Mouse (Mus musculus): Measurements from ENCODE around the gene Wdr83os. TPM values are rescaled to one million over a fixed set of nuclear protein-coding genes. Genes with fewer than 3 reads are reported as not detected.

The Wdr83os gene
- polyA plus RNA-seq, 1 experiment from 2014 or later = 135 TPM

DNA sequence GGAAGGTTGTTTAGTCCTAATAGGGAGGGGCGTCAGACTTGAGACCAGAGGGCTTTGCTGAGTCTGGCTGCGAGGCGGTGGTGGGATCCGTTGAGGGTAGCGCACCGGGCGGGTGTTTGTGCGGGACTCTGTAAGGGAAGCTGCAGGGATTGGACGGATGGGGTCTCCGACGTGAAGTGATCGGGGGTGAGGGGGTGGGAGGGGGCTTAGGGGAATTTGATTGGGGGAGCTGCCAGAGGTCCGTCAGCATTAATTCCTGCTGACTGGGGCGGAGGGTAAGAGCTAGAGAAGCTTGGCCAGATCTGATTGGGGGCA is 43.2 kb upstream of the Wdr83os start:
- Histone ChIP-seq H3K4me2 (peak overlapping the region; percentile 64), H3K36me3 (ENCODE audit: control insufficient read depth, insufficient read depth, low read length) (peaks cover 10% of the 10 kb centered on the region; the same call in 1 of the 2 replicates), H3K9ac (ENCODE audit: low read length) (peak overlapping the region; percentile 76), H3K9me3 (ENCODE audit: control insufficient read depth, low read length) (no peaks in the 10 kb centered on the region), H3K27me3 (ENCODE audit: control insufficient read depth, insufficient read depth, low read length) (no peaks in the 10 kb centered on the region), H3K4me1 (ENCODE audit: control insufficient read depth, insufficient read depth, low read length) (peaks cover 21% of the 10 kb centered on the region), H3K27ac (ENCODE audit: low read depth, low read length) (peak overlapping the region; percentile 99), H3K4me3 (ENCODE audit: low read depth, low read length) (peak overlapping the region; percentile 80)
- DNase-seq (ENCODE audit: low spot score, missing footprints) = no peak
- under 1% methylated on average over 14 of the region's 14 CpGs for WGBS
- ATAC-seq (ENCODE audit: low FRiP score) = peak; percentile 75

DNA sequence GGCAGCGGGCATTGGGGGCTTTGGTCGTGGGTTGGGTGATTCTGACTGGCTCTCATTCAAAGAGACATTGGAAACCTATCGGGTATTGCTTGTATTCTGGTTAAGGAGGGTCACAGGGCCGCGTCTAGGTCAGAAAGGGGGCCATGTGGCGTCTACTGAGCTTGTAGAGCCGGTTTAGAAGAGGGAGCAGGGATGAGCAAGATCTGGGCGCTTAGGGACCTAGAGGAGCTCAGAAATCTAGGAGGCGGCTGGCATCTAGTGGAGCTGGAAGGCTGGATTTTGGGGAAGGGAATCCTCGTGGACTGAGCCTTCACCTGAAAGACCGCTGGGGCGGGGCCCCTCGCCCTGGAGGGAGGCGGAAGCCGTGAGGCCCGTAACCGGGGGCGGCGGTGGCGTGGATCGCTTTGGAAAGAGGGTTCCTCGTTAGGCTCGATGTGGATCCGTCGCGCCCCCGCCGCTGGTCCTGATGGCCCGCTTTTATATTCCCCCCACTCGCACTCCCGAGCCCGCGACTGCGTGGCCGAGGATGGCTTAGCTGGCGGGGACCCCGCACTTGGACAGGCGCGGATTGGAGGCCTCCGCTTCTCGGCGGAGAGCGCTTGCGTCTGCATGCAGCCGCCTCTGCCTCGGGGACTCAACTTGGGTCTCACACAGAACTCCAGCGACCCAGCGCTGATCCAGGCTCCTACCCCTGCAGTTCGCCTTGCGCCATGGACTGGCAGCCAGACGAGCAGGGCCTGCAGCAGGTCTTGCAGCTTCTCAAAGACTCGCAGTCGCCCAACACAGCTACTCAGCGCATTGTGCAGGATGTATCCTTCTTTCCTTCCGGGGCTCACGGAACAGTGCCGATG is 42.6 kb upstream of the Wdr83os start:
- Histone ChIP-seq H3K4me2 (peak overlapping the region; percentile 64), H3K9me3 (ENCODE audit: control insufficient read depth, low read length) (no peaks in the 10 kb centered on the region), H3K27me3 (ENCODE audit: control insufficient read depth, insufficient read depth, low read length) (no peaks in the 10 kb centered on the region), H3K4me3 (ENCODE audit: low read depth, low read length) (peak overlapping the region; percentile 80), H3K4me1 (ENCODE audit: control insufficient read depth, insufficient read depth, low read length) (peaks cover 21% of the 10 kb centered on the region), H3K36me3 (ENCODE audit: control insufficient read depth, insufficient read depth, low read length) (peaks cover 11% of the 10 kb centered on the region; the same call in 1 of the 2 replicates), H3K9ac (ENCODE audit: low read length) (peak overlapping the region; percentile 76), H3K27ac (ENCODE audit: low read depth, low read length) (peak overlapping the region; percentile 99)
- ATAC-seq (ENCODE audit: low FRiP score) (peak; percentile 20), DNase-seq (ENCODE audit: low spot score, missing footprints) (peak; percentile 95)
- 1% methylated on average over 56 of the region's 57 CpGs for WGBS

DNA sequence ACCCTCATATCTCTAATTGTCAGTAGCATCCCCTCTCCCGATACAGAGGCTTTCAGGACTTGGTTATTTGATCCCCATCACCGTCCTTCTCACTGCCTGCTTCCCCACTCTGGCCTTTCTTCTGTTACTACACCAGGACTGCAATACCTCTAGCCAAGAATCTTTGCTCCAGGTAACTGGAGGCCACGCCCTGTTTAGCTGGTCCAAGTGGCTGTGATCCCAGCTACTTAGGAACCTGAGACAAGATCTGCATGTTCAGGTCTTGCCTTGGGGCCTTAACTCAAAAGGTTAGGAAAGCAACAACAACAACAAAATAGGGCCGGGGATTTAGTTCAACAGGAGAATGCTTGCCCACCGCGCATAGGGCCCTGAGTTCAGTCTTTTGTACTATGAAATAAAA is 36.9 kb upstream of the Wdr83os start:
- Histone ChIP-seq H3K27me3 (ENCODE audit: control insufficient read depth, insufficient read depth, low read length) (no peaks in the 10 kb centered on the region), H3K9me3 (ENCODE audit: control insufficient read depth, low read length) (no peaks in the 10 kb centered on the region), H3K4me3 (ENCODE audit: low read depth, low read length) (no peak overlapping the region), H3K36me3 (ENCODE audit: control insufficient read depth, insufficient read depth, low read length) (peaks cover 23% of the 10 kb centered on the region; the same call in 1 of the 2 replicates), H3K4me2 (no peak overlapping the region), H3K9ac (ENCODE audit: low read length) (no peak overlapping the region), H3K27ac (ENCODE audit: low read depth, low read length) (no peak overlapping the region), H3K4me1 (ENCODE audit: control insufficient read depth, insufficient read depth, low read length) (peaks cover 4% of the 10 kb centered on the region)
- no peak for ATAC-seq (ENCODE audit: low FRiP score)
- WGBS = 90% methylated on average over 6 of the region's 6 CpGs
- no peak for DNase-seq (ENCODE audit: low spot score, missing footprints)

GRCm38 (mm10) chr8:85057367-85057766 is 23.2 kb upstream of the Wdr83os start:
- Histone ChIP-seq H3K36me3 (ENCODE audit: control insufficient read depth, insufficient read depth, low read length) (peaks cover 27% of the 10 kb centered on the region), H3K27ac (ENCODE audit: low read depth, low read length) (no peak overlapping the region)

DNA sequence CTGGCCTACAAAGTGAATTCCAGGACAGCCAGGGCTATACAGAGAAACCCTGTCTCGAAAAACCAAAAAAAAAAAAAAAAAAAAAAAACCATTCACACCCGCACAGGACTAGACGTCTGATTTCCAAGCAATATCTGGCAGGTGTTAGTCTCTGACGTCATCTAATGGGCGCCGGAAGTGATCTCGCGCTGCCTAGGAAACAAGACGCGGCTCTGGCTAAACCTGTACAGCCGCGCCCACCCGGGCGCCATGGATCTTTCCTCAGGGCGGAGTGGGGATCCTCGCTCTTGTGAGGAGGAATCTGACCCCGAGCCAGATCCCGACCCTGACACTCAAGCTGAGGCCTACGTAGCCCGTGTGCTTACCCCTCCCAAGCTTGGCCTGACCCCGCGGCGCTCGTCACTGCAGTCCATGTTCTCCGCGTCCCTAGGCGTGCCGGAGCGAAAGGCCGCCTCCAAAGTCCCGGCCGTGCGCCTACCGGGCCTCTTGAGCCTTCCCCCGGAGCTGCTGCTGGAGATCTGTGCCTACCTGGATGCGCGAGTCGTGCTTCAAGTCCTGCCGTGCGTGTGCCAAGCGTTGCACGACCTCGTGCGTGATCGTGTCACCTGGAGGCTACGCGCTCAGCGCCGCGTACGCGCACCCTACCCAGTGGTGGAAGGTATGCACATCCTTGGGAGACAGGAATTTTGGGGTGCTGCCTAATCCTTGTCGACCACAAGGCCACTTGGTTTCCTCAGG is 20.5 kb upstream of the Wdr83os start, which contains the start of gene Fbxw9:
Fbxw9 (plus strand) TSS at position 177 of the 738 bp plus-strand sequence.
- H3K27ac ChIP-seq (ENCODE audit: low read depth, low read length) = no peak within 1 kb of the TSS
- no peaks in the 10 kb centered on the region for H3K9me3 ChIP-seq (ENCODE audit: control insufficient read depth, low read length)
- H3K4me3 ChIP-seq (ENCODE audit: low read depth, low read length) = peak within 1 kb of the TSS; percentile 82
- peaks cover 8% of the 10 kb centered on the region; the same call in 1 of the 2 replicates for H3K36me3 ChIP-seq (ENCODE audit: control insufficient read depth, insufficient read depth, low read length)
- ATAC-seq (ENCODE audit: low FRiP score) = peak; percentile 92
- peak; percentile 99 for DNase-seq (ENCODE audit: low spot score, missing footprints)
- peaks cover 6% of the 10 kb centered on the region; the same call in 1 of the 2 replicates for H3K4me1 ChIP-seq (ENCODE audit: control insufficient read depth, insufficient read depth, low read length)
- peak within 1 kb of the TSS; percentile 97 for H3K4me2 ChIP-seq
- H3K9ac ChIP-seq (ENCODE audit: low read length) = peak within 1 kb of the TSS; percentile 80
- no peaks in the 10 kb centered on the region for H3K27me3 ChIP-seq (ENCODE audit: control insufficient read depth, insufficient read depth, low read length)
- WGBS = under 1% methylated on average over 52 of the region's 53 CpGs

More at GRCm38 (mm10) chr8:85057367-85057766, 23.2 kb upstream of the Wdr83os start:
- Histone ChIP-seq H3K9ac (ENCODE audit: low read length) (no peak overlapping the region), H3K4me2 (no peak overlapping the region), H3K4me3 (ENCODE audit: low read depth, low read length) (no peak overlapping the region), H3K9me3 (ENCODE audit: control insufficient read depth, low read length) (no peaks in the 10 kb centered on the region), H3K4me1 (ENCODE audit: control insufficient read depth, insufficient read depth, low read length) (peaks cover 6% of the 10 kb centered on the region; the same call in 1 of the 2 replicates), H3K27me3 (ENCODE audit: control insufficient read depth, insufficient read depth, low read length) (no peaks in the 10 kb centered on the region)
- DNase-seq (ENCODE audit: low spot score, missing footprints) (no peak), ATAC-seq (ENCODE audit: low FRiP score) (no peak)
- WGBS = 82% methylated on average over 7 of the region's 7 CpGs

DNA sequence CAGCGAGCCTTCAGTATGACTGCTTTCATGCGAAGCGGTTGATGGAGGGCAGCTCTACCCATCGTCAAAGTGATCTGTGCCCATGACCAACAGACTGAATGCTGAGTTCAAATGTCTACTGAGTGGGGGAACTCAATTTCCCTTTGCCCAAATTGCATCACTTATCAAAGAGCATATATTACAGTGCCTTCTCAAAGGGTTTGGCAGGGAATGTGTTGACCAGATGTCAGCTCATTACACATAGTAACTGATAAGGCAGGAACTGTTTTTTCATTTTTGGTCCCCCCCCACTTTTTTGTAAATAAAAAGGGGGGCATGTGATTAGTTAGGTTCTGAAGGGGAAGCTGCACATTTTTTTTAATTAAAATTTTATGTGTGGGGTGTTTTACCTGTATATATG is 17.9 kb upstream of the Wdr83os start:
- no peak for ATAC-seq (ENCODE audit: low FRiP score)
- no peaks in the 10 kb centered on the region for H3K36me3 ChIP-seq (ENCODE audit: control insufficient read depth, insufficient read depth, low read length)

DNA sequence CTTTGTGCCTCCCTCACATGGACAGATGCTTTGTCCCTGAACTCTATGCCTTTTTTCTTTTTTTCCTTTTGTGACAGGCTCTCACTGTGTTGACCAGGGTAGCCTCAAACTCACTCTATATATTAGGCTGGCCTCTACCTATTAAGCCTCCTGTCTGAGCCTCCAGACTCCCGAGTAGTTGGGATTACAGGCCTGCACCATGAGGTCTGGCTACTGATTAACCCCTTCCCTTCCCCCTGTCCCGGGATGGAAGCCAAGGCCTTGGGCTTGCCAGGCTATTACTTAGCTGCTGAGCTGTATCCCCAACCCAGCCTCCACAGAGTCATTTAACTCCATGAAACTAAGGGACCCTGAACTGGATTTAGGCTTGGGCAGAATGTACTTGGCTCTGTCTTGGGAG is 15.3 kb upstream of the Wdr83os start:
- DNase-seq (ENCODE audit: low spot score, missing footprints) (no peak), ATAC-seq (ENCODE audit: low FRiP score) (no peak)
- WGBS = 33% methylated on average over 2 of the region's 2 CpGs
- Histone ChIP-seq H3K9me3 (ENCODE audit: control insufficient read depth, low read length) (no peaks in the 10 kb centered on the region), H3K4me1 (ENCODE audit: control insufficient read depth, insufficient read depth, low read length) (peaks cover 5% of the 10 kb centered on the region; the same call in 1 of the 2 replicates), H3K27ac (ENCODE audit: low read depth, low read length) (no peak overlapping the region), H3K4me2 (no peak overlapping the region), H3K4me3 (ENCODE audit: low read depth, low read length) (no peak overlapping the region), H3K9ac (ENCODE audit: low read length) (no peak overlapping the region), H3K36me3 (ENCODE audit: control insufficient read depth, insufficient read depth, low read length) (no peaks in the 10 kb centered on the region), H3K27me3 (ENCODE audit: control insufficient read depth, insufficient read depth, low read length) (no peaks in the 10 kb centered on the region)

More for the DNA sequence above, 17.9 kb upstream of the Wdr83os start:
- Histone ChIP-seq H3K4me3 (ENCODE audit: low read depth, low read length) (no peak overlapping the region), H3K9ac (ENCODE audit: low read length) (no peak overlapping the region), H3K4me2 (no peak overlapping the region), H3K9me3 (ENCODE audit: control insufficient read depth, low read length) (no peaks in the 10 kb centered on the region), H3K4me1 (ENCODE audit: control insufficient read depth, insufficient read depth, low read length) (peaks cover 6% of the 10 kb centered on the region; the same call in 1 of the 2 replicates), H3K27me3 (ENCODE audit: control insufficient read depth, insufficient read depth, low read length) (no peaks in the 10 kb centered on the region), H3K27ac (ENCODE audit: low read depth, low read length) (no peak overlapping the region)
- peak; percentile 41 for DNase-seq (ENCODE audit: low spot score, missing footprints)
- 97% methylated on average over 4 of the region's 4 CpGs for WGBS

DNA sequence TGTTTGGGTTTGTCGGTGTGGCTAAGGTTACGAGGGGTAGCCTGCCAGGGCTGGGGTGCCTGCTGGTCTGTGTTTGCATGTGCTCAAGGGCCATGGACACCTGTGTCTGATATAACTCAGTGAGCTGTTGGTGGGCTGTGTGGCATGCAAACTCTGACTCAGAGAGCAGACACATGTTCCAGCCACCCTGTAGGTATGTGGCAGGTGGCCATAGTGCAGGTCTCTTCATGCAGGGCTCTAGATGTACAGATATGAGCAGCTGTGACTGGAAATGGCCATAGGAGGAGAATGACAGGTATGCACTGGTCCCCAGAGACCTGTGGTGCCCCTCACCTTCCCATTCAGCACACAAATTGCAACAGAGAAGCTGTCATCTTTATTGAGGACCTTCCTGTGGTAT is 13.4 kb upstream of the Wdr83os start:
- H3K4me1 ChIP-seq (ENCODE audit: control insufficient read depth, insufficient read depth, low read length) = peaks cover under 1% of the 10 kb centered on the region
- H3K9ac ChIP-seq (ENCODE audit: low read length) = no peak overlapping the region
- WGBS = 96% methylated on average over 2 of the region's 2 CpGs
- H3K27ac ChIP-seq (ENCODE audit: low read depth, low read length) = no peak overlapping the region
- H3K27me3 ChIP-seq (ENCODE audit: control insufficient read depth, insufficient read depth, low read length) = no peaks in the 10 kb centered on the region
- no peak for DNase-seq (ENCODE audit: low spot score, missing footprints)
- H3K4me3 ChIP-seq (ENCODE audit: low read depth, low read length) = no peak overlapping the region
- no peaks in the 10 kb centered on the region for H3K36me3 ChIP-seq (ENCODE audit: control insufficient read depth, insufficient read depth, low read length)
- no peak overlapping the region for H3K4me2 ChIP-seq
- no peaks in the 10 kb centered on the region for H3K9me3 ChIP-seq (ENCODE audit: control insufficient read depth, low read length)
- no peak for ATAC-seq (ENCODE audit: low FRiP score)

DNA sequence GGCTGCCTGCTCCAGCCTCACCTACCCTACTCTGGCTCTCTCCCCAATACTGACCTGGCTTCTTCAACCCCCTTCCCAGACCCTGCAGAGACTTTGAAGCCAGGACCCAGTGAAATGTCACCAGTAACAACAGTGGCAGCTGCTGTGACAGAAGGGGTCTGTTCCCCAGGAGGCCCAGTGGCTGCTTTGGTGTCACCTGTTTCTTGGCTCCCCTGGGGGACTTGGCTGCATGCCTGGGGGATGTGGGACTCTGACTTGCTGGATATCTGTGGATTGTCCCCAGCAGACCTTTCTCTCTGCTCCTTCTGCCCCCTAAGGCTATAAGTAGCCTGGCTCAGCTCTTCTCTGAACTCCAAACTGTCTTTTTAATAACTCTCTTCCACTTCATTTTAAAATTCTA is 12.6 kb upstream of the Wdr83os start, which contains the start of gene Gm5741:
Gm5741 (minus strand) TSS at position 1 of the 400 bp plus-strand sequence.
- Histone ChIP-seq H3K9me3 (ENCODE audit: control insufficient read depth, low read length) (no peaks in the 10 kb centered on the region), H3K4me2 (no peak within 1 kb of the TSS), H3K27me3 (ENCODE audit: control insufficient read depth, insufficient read depth, low read length) (no peaks in the 10 kb centered on the region), H3K4me3 (ENCODE audit: low read depth, low read length) (no peak within 1 kb of the TSS), H3K27ac (ENCODE audit: low read depth, low read length) (no peak within 1 kb of the TSS), H3K36me3 (ENCODE audit: control insufficient read depth, insufficient read depth, low read length) (no peaks in the 10 kb centered on the region), H3K4me1 (ENCODE audit: control insufficient read depth, insufficient read depth, low read length) (peaks cover 6% of the 10 kb centered on the region), H3K9ac (ENCODE audit: low read length) (no peak within 1 kb of the TSS)
- ATAC-seq (ENCODE audit: low FRiP score) (no peak), DNase-seq (ENCODE audit: low spot score, missing footprints) (no peak)
